Mouse (Mus musculus) forebrain, embryonic 13.5 days (tissue): ENCODE results near the gene Pax3. TPM values are rescaled to one million over a fixed set of nuclear protein-coding genes. Genes with fewer than 3 reads are reported as not detected.

Source experiments
- ATAC-seq: fragments of 200-750 bp; cut with Nextera tagmentation; 2 replicates; pipeline ENCODE4 v1.8.0; 2017
- H3K27ac ChIP-seq: fragments of 300-500 bp; sonication (generic); 2 replicates; pipeline ENCODE4 v1.5.1; 2015; ENCODE audit warnings: inconsistent platforms, mild to moderate bottlenecking, moderate library complexity
- H3K27me3 ChIP-seq: fragments of 300-500 bp; sonication (generic); 2 replicates; pipeline ENCODE4 v1.6.1; 2015; ENCODE audit warnings: mild to moderate bottlenecking, inconsistent platforms
- H3K36me3 ChIP-seq: fragments of 300-500 bp; sonication (generic); 2 replicates; pipeline ENCODE4 v1.6.1; 2015; ENCODE audit warnings: mild to moderate bottlenecking, inconsistent platforms; ENCODE audit not compliant: poor library complexity, severe bottlenecking
- H3K4me1 ChIP-seq: fragments of 300-500 bp; sonication (generic); 2 replicates; pipeline ENCODE4 v1.6.1; 2015; ENCODE audit warnings: inconsistent platforms
- H3K4me2 ChIP-seq: fragments of 300-500 bp; sonication (generic); 2 replicates; pipeline ENCODE4 v1.6.1; 2015; ENCODE audit warnings: inconsistent platforms, mild to moderate bottlenecking, moderate library complexity
- H3K4me3 ChIP-seq: fragments of 300-500 bp; sonication (generic); 2 replicates; pipeline ENCODE4 v1.5.1; 2015; ENCODE audit warnings: mild to moderate bottlenecking, inconsistent platforms
- H3K9ac ChIP-seq: fragments of 300-500 bp; sonication (generic); 2 replicates; pipeline ENCODE4 v1.6.1; 2015; ENCODE audit warnings: mild to moderate bottlenecking, inconsistent platforms
- H3K9me3 ChIP-seq: fragments of 300-500 bp; sonication (generic); replicated peaks from 2 replicates; pipeline ENCODE4 v1.6.1; 2016; ENCODE audit warnings: inconsistent platforms
- WGBS: fragments of 180-500 bp; shearing (Covaris S2); methylation state at CpG from one replicate; pipeline ENCODE4 v1.1.7; 2015; 5-methylcytosine and 5-hydroxymethylcytosine counted together
- polyA plus RNA-seq: library from polyadenylated mRNA; unstranded; fragments of >200 nt; fragmentation: Nextera tagmentation; extraction: Ambion mirVana; gene quantifications from 2 replicates; pipeline ENCODE4 v1.2.1, GENCODE M21; 2015

The Pax3 gene
- polyA plus RNA-seq, 1 experiment from 2014 or later, result 0.53 TPM

DNA sequence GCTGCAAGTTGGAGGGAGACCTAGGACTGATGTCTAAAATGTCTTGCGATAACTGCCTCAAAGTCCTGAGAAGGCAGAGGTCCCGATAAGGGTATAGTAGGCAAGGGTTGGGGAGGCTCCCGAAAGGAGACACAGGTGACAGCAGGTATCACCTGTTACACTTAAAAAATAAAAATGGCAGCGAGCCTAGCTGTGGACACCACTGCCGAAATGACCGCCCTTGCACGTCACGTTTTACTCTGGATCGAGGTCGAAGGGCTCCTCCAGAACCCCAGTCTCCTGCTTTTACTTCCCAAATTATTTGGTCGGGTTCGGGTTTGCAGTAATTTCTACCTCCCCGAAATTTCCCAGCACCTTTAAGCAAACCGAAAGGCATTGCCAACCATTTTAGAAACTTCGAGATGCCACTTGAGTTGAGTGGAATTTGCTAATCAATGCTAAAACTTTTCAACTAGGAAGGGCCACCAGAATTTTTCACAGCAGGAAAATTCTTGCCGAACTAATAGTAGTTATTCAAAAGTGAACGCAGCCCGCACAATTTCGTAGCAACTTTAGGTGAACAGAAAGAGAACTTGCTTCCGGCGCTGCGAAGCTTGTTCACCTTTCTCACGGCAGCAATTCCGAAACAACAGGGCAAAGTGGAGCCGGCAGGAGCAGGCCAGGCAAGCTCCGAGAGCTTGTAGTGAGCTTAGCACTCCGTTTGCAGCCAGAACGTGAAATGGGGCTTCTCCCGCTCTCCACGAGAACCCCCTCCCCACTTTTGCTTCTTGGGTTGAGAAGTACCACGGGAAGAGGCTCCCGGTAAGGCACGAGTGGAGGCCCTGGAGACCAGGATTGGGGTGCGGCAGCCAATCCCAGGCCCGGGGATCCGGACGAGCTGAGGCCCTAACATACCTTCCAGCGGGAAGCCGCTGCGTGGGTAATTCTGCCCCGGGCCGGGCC, 892 bp downstream of the Pax3 start:
- Histone ChIP-seq H3K9ac (no peak overlapping the region), H3K4me2 (peak overlapping the region; percentile 44), H3K4me1 (peaks cover 12% of the 10 kb centered on the region), H3K36me3 (no peaks in the 10 kb centered on the region), H3K4me3 (peak overlapping the region; percentile 29), H3K9me3 (no peaks in the 10 kb centered on the region), H3K27me3 (peaks cover 99% of the 10 kb centered on the region), H3K27ac (no peak overlapping the region)
- WGBS, result under 1% methylated on average over 42 of the region's 42 CpGs
- ATAC-seq, result peak; percentile 19; the same call in 1 of the 2 replicates

DNA sequence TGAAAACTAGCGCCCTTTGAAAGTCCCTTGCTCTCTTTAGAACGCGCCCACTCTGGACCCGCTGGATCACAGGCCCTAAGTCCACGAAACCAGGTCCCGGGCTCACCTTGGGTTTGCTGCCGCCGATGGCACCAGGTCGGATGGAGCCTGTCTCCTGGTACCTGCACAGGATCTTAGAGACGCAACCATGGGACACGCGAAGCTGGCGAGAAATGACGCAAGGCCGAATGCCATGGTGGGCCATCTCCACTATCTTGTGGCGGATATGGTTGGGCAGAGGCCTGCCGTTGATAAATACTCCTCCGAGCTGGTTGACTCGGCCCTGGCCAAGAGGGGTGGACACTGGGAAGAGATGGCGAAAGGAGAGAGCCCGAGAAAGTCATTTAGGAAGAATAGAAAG, 1.8 kb downstream of the Pax3 start:
- Histone ChIP-seq H3K9ac (no peak overlapping the region), H3K4me2 (no peak overlapping the region)
- no peak for ATAC-seq

DNA sequence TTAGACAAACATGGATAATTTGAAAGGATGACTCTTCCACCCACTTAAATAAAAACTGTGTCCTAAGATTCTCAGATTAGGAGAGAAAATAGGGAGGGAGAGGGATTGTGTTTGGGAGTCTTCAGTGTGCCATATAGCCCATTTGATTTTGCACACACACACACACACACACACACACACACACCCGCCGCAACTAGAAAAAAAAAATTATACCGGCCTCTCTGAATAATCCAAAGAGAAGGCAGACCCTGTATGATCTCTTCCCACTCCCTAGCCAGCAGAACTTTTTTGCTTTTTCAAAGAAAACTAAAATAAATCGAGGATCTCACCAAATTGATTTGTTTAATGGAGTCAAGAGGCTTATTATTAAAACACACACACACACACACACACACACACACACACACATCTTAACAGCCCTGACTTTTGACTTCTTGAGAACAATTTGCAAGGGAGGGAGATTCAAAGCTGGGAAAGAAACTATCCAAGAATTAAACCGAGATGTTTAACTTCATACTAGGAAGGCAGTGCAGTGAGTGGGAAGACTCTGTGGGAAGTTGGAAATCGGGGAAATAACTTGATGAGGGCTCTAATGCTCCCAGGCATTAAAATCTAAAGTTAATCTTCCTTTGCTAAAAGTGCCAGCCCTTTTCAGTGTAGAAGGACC, 2.4 kb downstream of the Pax3 start:
- no peak for ATAC-seq
- no peaks in the 10 kb centered on the region for H3K9me3 ChIP-seq
- H3K4me2 ChIP-seq, result no peak overlapping the region
- no peak overlapping the region for H3K4me3 ChIP-seq
- peaks cover 100% of the 10 kb centered on the region for H3K27me3 ChIP-seq
- H3K4me1 ChIP-seq, result peaks cover 27% of the 10 kb centered on the region
- no peak overlapping the region for H3K9ac ChIP-seq
- no peaks in the 10 kb centered on the region for H3K36me3 ChIP-seq
- WGBS, result 5% methylated on average over 6 of the region's 6 CpGs
- no peak overlapping the region for H3K27ac ChIP-seq

More for the DNA sequence above, 1.8 kb downstream of the Pax3 start:
- Histone ChIP-seq H3K36me3 (no peaks in the 10 kb centered on the region), H3K27me3 (peaks cover 100% of the 10 kb centered on the region), H3K4me1 (peaks cover 21% of the 10 kb centered on the region), H3K27ac (no peak overlapping the region), H3K9me3 (no peaks in the 10 kb centered on the region), H3K4me3 (no peak overlapping the region)
- 2% methylated on average over 21 of the region's 21 CpGs for WGBS

DNA sequence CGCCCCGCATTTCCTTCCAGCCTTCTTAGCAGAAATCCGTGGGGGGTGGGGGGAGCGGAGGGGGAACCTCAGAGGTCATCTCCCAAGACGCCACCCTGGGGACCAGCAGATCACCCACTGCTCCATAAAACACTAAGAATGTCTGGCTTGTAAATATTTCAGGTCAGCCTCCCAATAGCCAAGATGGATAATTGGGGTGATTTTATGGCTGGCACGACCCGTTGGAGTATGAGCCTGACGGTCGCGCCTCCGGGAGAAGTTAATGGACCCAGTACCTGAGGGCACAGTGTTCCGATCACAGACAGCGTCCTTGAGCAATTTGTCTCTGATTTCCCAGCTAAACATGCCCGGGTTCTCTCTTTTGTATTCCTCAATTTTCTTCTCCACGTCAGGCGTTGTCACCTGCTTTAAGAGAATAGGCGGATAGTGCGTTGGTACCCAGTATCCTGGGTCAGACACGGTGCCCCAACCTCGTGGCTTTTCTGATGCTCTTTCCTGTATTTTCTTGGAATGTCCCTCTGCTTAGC, 3.4 kb downstream of the Pax3 start:
- H3K27ac ChIP-seq, result no peak overlapping the region

DNA sequence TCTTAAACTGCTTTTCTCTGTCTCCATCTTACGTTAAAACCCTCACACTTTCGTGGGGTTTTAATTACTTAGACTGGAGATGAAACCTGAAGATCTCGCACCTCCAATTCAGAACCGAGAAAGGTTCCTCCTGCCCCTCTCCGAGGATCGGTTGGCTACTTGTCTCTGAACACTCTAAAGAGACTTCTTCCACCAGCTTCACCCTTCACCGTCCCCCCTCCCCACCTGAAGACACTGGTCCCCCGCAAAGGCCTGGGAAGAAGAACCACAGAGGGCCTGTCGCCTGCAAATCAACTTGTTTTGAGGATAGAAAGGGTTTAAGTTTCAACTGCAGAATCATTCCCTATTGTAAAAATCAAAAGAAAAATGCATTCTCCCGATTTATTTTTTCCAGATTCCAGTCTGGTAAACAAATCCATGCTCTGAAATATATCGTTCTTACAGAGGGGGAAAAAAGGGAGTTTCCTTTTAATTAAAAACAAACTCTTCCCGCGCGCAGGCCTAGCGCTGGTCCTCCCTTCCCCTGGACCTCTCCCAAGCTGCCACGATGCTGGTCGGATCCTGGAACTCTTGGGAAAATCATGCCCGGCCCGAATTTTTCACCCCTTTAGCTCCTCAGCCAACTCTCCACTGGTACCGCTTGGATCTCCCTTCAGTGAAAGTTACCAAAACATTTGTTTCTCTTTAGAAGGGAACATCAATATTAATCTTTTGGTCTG, 4.0 kb downstream of the Pax3 start:
- H3K9ac ChIP-seq, result no peak overlapping the region
- 5% methylated on average over 20 of the region's 20 CpGs for WGBS
- no peak overlapping the region for H3K4me3 ChIP-seq
- H3K36me3 ChIP-seq, result no peaks in the 10 kb centered on the region
- peaks cover 99% of the 10 kb centered on the region for H3K27me3 ChIP-seq
- H3K27ac ChIP-seq, result no peak overlapping the region
- no peak overlapping the region for H3K4me2 ChIP-seq
- no peaks in the 10 kb centered on the region for H3K9me3 ChIP-seq
- peaks cover 35% of the 10 kb centered on the region for H3K4me1 ChIP-seq
- ATAC-seq, result no peak

More for the DNA sequence above, 3.4 kb downstream of the Pax3 start:
- Histone ChIP-seq H3K9me3 (no peaks in the 10 kb centered on the region), H3K27me3 (peaks cover 99% of the 10 kb centered on the region), H3K4me1 (peaks cover 35% of the 10 kb centered on the region), H3K4me3 (no peak overlapping the region), H3K4me2 (no peak overlapping the region), H3K9ac (no peak overlapping the region), H3K36me3 (no peaks in the 10 kb centered on the region)
- 1% methylated on average over 20 of the region's 20 CpGs for WGBS
- ATAC-seq, result no peak

DNA sequence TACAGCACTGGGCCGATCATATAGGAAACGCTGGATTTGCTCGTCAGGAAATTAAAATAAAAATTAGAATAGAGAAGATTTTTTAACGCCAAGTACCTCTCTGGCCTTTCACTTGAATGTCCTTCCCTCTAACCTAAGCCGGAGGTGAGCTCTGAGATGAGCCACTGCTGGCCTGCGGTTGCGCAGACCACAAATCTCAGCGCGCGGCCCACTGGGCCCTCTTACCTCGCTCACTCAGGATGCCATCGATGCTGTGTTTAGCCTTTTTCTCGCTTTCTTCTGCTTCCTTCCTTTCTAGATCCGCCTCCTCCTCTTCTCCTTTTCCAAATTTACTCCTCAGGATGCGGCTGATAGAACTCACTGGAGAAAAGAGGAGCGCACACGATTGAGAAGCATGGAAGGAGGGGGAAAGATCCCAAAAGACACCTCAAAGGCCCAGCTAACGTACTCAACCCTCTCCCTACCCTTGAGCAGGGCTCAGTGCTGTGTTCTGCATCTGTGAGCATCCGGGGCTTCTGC, 4.7 kb downstream of the Pax3 start:
- Histone ChIP-seq H3K4me2 (no peak overlapping the region), H3K4me3 (no peak overlapping the region), H3K27ac (no peak overlapping the region), H3K9ac (no peak overlapping the region), H3K9me3 (no peaks in the 10 kb centered on the region), H3K36me3 (no peaks in the 10 kb centered on the region), H3K4me1 (peaks cover 40% of the 10 kb centered on the region), H3K27me3 (peaks cover 99% of the 10 kb centered on the region)
- no peak for ATAC-seq
- 15% methylated on average over 18 of the region's 19 CpGs for WGBS

DNA sequence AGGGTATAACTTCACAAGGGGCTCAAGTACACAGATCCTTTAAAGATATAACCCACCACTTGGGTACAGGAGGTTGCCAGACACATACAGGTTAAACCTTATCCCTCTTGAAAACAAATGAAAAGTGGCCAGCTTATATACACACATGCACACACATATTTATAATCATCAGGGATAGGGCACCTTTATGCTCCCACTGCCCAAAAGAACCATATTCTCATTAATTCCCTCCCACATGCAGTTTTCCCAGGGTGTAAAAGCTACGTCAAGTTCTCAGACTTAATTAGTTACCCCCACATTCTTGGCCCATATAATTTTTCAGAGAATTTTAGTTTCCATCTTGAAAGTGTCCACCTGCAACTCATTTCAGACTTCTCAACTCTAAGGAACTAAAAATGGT, 5.2 kb downstream of the Pax3 start:
- H3K27me3 ChIP-seq, result peaks cover 99% of the 10 kb centered on the region
- no peak for ATAC-seq
- WGBS, result 44% methylated on average over 1 of the region's 1 CpGs
- H3K4me2 ChIP-seq, result no peak overlapping the region
- no peak overlapping the region for H3K27ac ChIP-seq
- H3K9ac ChIP-seq, result no peak overlapping the region
- H3K4me3 ChIP-seq, result no peak overlapping the region
- peaks cover 37% of the 10 kb centered on the region for H3K4me1 ChIP-seq
- H3K9me3 ChIP-seq, result no peaks in the 10 kb centered on the region
- no peaks in the 10 kb centered on the region for H3K36me3 ChIP-seq

DNA sequence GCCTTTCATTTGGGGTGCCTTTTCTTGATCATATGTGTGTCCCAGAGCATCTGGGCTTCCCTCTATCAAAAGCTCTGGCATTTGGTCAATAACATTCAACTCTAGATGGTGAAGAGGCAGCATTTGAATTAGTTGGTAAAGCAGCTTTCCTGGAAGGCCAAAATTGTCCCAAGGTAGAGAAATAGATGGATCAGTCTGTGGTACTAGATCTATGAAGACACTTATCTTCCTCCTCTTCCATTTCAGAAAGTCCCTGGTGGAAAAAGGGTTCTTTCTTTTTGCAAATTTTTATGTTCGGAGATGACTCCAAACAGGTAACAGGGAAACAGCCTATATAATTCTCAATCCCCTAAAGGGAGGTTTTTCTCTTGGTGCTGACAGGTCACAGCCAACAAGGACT, 5.6 kb downstream of the Pax3 start:
- Histone ChIP-seq H3K4me2 (no peak overlapping the region), H3K27ac (no peak overlapping the region), H3K9ac (no peak overlapping the region), H3K27me3 (peaks cover 99% of the 10 kb centered on the region), H3K36me3 (no peaks in the 10 kb centered on the region), H3K4me1 (peaks cover 33% of the 10 kb centered on the region), H3K4me3 (no peak overlapping the region), H3K9me3 (no peaks in the 10 kb centered on the region)
- no peak for ATAC-seq
- WGBS, result 70% methylated on average over 1 of the region's 1 CpGs

DNA sequence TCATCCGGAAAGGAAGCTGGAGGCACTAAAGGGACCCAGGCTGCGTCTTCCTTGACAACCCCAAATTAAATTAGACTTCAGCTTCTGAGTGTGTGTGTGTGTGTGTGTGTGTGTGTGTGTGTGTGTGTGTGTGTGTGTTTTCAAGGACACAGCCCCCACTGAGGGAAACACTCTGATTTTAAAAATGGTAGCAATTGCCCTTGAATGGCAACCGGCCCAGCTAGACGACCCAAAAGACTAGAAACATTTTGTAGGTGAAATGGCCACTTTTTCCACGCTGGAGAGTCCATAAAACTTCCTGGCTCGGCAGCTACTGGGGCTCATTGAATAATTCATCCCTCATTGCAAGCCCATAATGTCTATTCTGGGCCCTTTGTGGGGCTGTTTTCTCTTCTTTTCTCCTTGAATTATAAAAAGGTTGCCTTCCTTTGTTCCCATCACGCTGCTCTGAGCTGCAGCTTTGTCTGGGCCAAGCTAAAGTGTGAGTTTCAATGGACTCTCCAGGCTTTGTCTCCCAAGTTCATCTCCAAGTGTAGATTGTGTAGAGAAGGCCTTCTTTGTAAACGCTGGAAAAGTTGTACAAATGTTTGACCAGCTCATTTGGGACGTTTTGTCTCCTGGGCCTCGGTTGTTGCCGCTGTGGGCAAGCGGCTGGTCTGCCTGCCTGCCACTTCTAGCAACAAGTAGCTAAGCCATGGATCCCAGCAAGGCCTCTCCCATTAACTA, 6.4 kb downstream of the Pax3 start:
- H3K27ac ChIP-seq, result no peak overlapping the region

DNA sequence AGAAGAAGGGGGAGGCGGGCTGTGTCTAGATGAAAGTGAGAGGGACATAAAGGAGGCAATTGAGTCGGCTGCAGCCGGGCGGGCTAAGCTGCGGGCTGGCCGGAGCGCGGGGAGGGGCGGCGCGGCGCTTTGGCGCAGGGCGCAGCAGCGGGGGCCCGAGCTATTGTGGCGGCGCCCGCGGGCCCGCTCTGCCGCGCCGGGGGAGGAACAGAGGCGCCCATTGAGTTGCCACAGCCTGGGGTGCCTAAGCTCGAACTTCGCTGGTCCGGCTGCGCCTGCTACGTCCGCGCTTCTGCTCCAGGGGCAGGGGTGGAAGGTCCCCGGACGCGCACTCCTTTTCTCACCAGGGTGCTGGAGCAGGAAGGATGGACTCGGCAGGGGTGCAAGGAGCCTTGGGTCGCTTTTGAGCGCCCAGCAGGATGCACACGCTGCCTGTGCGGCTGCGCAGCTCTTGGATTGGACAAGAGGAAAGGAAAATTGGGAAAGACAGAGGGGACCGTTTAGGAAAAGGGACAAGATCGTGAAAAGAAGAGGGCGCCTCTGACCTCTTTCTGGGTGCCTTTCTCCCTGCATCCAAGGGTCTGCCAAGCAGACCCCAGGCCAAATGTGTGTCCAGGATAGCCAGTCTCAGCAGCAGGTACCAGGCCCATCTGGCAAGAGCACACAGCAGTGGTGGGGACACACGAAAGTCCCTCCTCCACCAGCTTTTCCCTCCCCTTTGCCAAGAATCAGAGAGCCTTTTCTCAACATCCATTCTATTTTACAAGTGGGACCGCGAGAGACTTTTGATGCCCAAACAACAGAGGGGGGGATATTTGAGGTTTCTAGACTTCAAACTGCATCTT, 7.2 kb downstream of the Pax3 start:
- no peaks in the 10 kb centered on the region for H3K36me3 ChIP-seq
- H3K4me3 ChIP-seq, result peak overlapping the region; percentile 31
- H3K4me2 ChIP-seq, result peak overlapping the region; percentile 61
- H3K27ac ChIP-seq, result no peak overlapping the region
- H3K9ac ChIP-seq, result peak overlapping the region; percentile 48; the same call in 1 of the 2 replicates
- 1% methylated on average over 45 of the region's 47 CpGs for WGBS
- no peaks in the 10 kb centered on the region for H3K9me3 ChIP-seq
- peaks cover 29% of the 10 kb centered on the region for H3K4me1 ChIP-seq
- H3K27me3 ChIP-seq, result peaks cover 99% of the 10 kb centered on the region
- ATAC-seq, result peak; percentile 81

More for the DNA sequence above, 6.4 kb downstream of the Pax3 start:
- H3K27me3 ChIP-seq, result peaks cover 99% of the 10 kb centered on the region
- 1% methylated on average over 12 of the region's 12 CpGs for WGBS
- no peak; the same call in 1 of the 2 replicates for ATAC-seq
- H3K4me1 ChIP-seq, result peaks cover 29% of the 10 kb centered on the region
- no peak overlapping the region for H3K4me3 ChIP-seq
- no peaks in the 10 kb centered on the region for H3K9me3 ChIP-seq
- no peak overlapping the region for H3K9ac ChIP-seq
- H3K36me3 ChIP-seq, result no peaks in the 10 kb centered on the region
- no peak overlapping the region for H3K4me2 ChIP-seq
